Mouse (Mus musculus) brain, embryonic 14.5 days (tissue): Measurements from ENCODE around the gene Gm13212. TPM values are rescaled to one million over a fixed set of nuclear protein-coding genes. Genes with fewer than 3 reads are reported as not detected.

Experiments used
- polyA plus RNA-seq: library from polyadenylated mRNA; depleted of rRNA; stranded (reverse); fragments of >200 nt; gene quantifications from 2 replicates; pipeline ENCODE4 v1.2.3, GENCODE M21; 2012; rRNA removed

Gene Gm13212
- polyA plus RNA-seq, 1 experiment, result 0.08 TPM

Other genes with a start within 250 kb of the Gm13212 start
- 0.04 and 0.05 TPM in 2 replicates for gene Zfp990, start 74.4 kb upstream of the Gm13212 start, polyA plus RNA-seq
- not detected in 2 replicates for gene Zfp980, start 85.5 kb downstream of the Gm13212 start, polyA plus RNA-seq